Mouse (Mus musculus) cerebellum, adult 9-10 months (tissue): Measurements from ENCODE around the gene Ly6g5c.

Experiments
- DNase-seq: peaks from one replicate; pipeline ENCODE4 v3.0.0; 2022

Gene Ly6g5c

GRCm38 (mm10) chr17:35108097-35108496 is at the start of gene Ly6g5c:
Ly6g5c (plus strand) TSS chr17:35108279.
- DNase-seq = peak; percentile 76

- peak; percentile 41 for DNase-seq
These were observed 49.8 kb upstream of the Ly6g5c start for GRCm38 (mm10) chr17:35058316-35058715.

GRCm38 (mm10) chr17:35058911-35059892 is 48.9 kb upstream of the Ly6g5c start, which contains the start of gene Ddah2:
Ddah2 (plus strand) TSS chr17:35059035.
- DNase-seq = peak; percentile 87

GRCm38 (mm10) chr17:35060071-35060470 is 48.0 kb upstream of the Ly6g5c start:
- peak; percentile 62 for DNase-seq

- DNase-seq = peak; percentile 50
These were observed 47.3 kb upstream of the Ly6g5c start for GRCm38 (mm10) chr17:35060737-35061297.

GRCm38 (mm10) chr17:35061299-35061698 is 46.8 kb upstream of the Ly6g5c start:
- DNase-seq = no peak

GRCm38 (mm10) chr17:35063466-35063865 is 44.6 kb upstream of the Ly6g5c start:
- no peak for DNase-seq

GRCm38 (mm10) chr17:35064378-35064877 is 43.7 kb upstream of the Ly6g5c start:
- peak; percentile 78 for DNase-seq

GRCm38 (mm10) chr17:35064951-35065947 is 42.8 kb upstream of the Ly6g5c start, which contains the start of gene Ly6g6c:
Ly6g6c (plus strand) TSS chr17:35065388.
- peak; percentile 71 for DNase-seq

- DNase-seq = no peak
These were observed 42.0 kb upstream of the Ly6g5c start, which contains the start of gene Mpig6b for GRCm38 (mm10) chr17:35066084-35066483. Mpig6b (minus strand) TSS chr17:35066184.

- DNase-seq = no peak
These were observed 39.7 kb upstream of the Ly6g5c start for GRCm38 (mm10) chr17:35068213-35068914.

GRCm38 (mm10) chr17:35070556-35071229 is 37.4 kb upstream of the Ly6g5c start:
- peak; percentile 96 for DNase-seq

- no peak for DNase-seq
These were observed 36.6 kb upstream of the Ly6g5c start for GRCm38 (mm10) chr17:35071454-35071853.

GRCm38 (mm10) chr17:35074097-35074496 is 34.0 kb upstream of the Ly6g5c start:
- peak; percentile 90 for DNase-seq

GRCm38 (mm10) chr17:35076507-35077176 is 31.4 kb upstream of the Ly6g5c start, which contains the start of gene Ly6g6e:
Ly6g6e (plus strand) TSS chr17:35076902.
- no peak for DNase-seq

- DNase-seq = no peak
These were observed 30.8 kb upstream of the Ly6g5c start for GRCm38 (mm10) chr17:35077285-35077684.

GRCm38 (mm10) chr17:35077786-35078233 is 30.3 kb upstream of the Ly6g5c start, which contains the start of gene Ly6g6d:
Ly6g6d (minus strand) TSS chr17:35078065.
- no peak for DNase-seq

- DNase-seq = no peak
These were observed 28.3 kb upstream of the Ly6g5c start for GRCm38 (mm10) chr17:35079778-35080177.

- DNase-seq = no peak
These were observed 27.8 kb upstream of the Ly6g5c start for GRCm38 (mm10) chr17:35080248-35080647.

GRCm38 (mm10) chr17:35080710-35081109 is 27.4 kb upstream of the Ly6g5c start:
- DNase-seq = no peak
